Mouse (Mus musculus) midbrain, postnatal 0 days (tissue): ENCODE data around the gene Hunk. TPM values are rescaled to one million over a fixed set of nuclear protein-coding genes. Genes with fewer than 3 reads are reported as not detected.

Experiments
- ATAC-seq: fragments of 200-750 bp; cut with Nextera tagmentation; 2 replicates; pipeline ENCODE4 v1.8.0; 2017; ENCODE audit warnings: moderate number of reproducible peaks, mild to moderate bottlenecking, moderate TSS enrichment, moderate library complexity; ENCODE audit not compliant: low FRiP score
- DNase-seq: peaks from one replicate; pipeline ENCODE4 v3.0.0-alpha.2; 2015; ENCODE audit warnings: low spot score
- H3K27ac ChIP-seq: fragments of 300-500 bp; sonication (generic); 2 replicates; pipeline ENCODE4 v1.5.1; 2014; ENCODE audit warnings: low read depth, mild to moderate bottlenecking, low read length, mixed read lengths
- H3K27me3 ChIP-seq: fragments of 300-500 bp; sonication (generic); 2 replicates; pipeline ENCODE4 v1.6.1; 2014; ENCODE audit warnings: low read length, control low read depth, mixed read lengths; ENCODE audit not compliant: insufficient read depth
- H3K36me3 ChIP-seq: fragments of 300-500 bp; sonication (generic); 2 replicates; pipeline ENCODE4 v1.6.1; 2014; ENCODE audit warnings: low read length, control low read depth, mixed read lengths; ENCODE audit not compliant: insufficient read depth
- H3K4me1 ChIP-seq: fragments of 300-500 bp; sonication (generic); 2 replicates; pipeline ENCODE4 v1.6.1; 2014; ENCODE audit warnings: mild to moderate bottlenecking, control low read depth, antibody characterized with exemption, low read length, mixed read lengths; ENCODE audit not compliant: insufficient read depth
- H3K4me2 ChIP-seq: fragments of 300-500 bp; sonication (generic); 2 replicates; pipeline ENCODE4 v1.6.1; 2014; ENCODE audit warnings: low read depth, mild to moderate bottlenecking, low read length, mixed read lengths; ENCODE audit not compliant: poor library complexity, severe bottlenecking
- H3K4me3 ChIP-seq: fragments of 300-500 bp; sonication (generic); 2 replicates; pipeline ENCODE4 v1.5.1; 2014; ENCODE audit warnings: low read depth, mild to moderate bottlenecking, low read length, moderate library complexity
- H3K9ac ChIP-seq: fragments of 300-500 bp; sonication (generic); replicated peaks from 2 replicates; pipeline ENCODE4 v1.6.1; 2014; ENCODE audit warnings: mild to moderate bottlenecking, low read length, moderate library complexity, mixed read lengths; ENCODE audit not compliant: poor library complexity, severe bottlenecking
- H3K9me3 ChIP-seq: fragments of 300-500 bp; sonication (generic); 2 replicates; pipeline ENCODE4 v1.6.1; 2016; ENCODE audit warnings: low read length, control low read depth
- CTCF ChIP-seq: IDR thresholded peaks from 2 replicates; pipeline ENCODE4 v1.5.1; 2016; ENCODE audit warnings: antibody characterized with exemption, mild to moderate bottlenecking
- WGBS: fragments of 180-500 bp; shearing (Covaris S2); extraction: QIAGEN DNeasy Blood & Tissue Kit; methylation state at CpG from one replicate; pipeline ENCODE4 v1.1.7; 2014; 5-methylcytosine and 5-hydroxymethylcytosine counted together
- polyA plus RNA-seq: library from polyadenylated mRNA; unstranded; fragments of >200 nt; fragmentation: Nextera tagmentation; extraction: Ambion mirVana; gene quantifications from 2 replicates; pipeline ENCODE4 v1.2.1, GENCODE M21; 2015
- total RNA-seq: library from RNA; depleted of rRNA; stranded (reverse); fragments of >200 nt; gene quantifications from 2 replicates; pipeline ENCODE4 v1.2.3, GENCODE M21; 2014

Hunk gene
- total and polyA plus RNA-seq, 2 experiments from 2014 or later: 3.9 to 12.8 TPM

DNA sequence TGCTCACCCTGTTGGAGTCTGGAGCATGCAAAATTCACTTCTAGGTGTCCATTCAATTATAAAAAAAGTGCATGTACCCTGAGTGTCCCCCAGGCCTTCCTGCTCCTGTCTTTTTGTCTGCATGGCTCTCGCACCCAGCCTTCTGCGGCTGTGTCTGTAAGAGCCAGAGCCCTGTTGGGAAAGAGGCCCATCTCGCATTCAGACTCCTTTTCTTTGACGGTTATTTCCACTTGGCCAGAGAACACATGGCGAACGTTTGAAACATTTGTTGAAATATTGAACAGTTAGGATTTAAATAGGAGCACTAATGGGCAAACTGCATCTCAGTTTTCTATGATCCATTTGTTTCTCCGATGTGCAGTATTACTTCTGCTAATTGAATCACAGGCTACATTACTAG is 99.3 kb downstream of the Hunk start:
- DNase-seq (no peak), ATAC-seq (no peak)
- Histone ChIP-seq H3K9me3 (no peaks in the 10 kb centered on the region), H3K4me3 (no peak overlapping the region), H3K4me1 (no peaks in the 10 kb centered on the region), H3K27me3 (no peaks in the 10 kb centered on the region), H3K9ac (no peak overlapping the region), H3K27ac (no peak overlapping the region), H3K4me2 (no peak overlapping the region), H3K36me3 (peaks cover 21% of the 10 kb centered on the region)
- TF ChIP-seq CTCF: no peak
- WGBS: 87% methylated on average over 7 of the region's 7 CpGs

GRCm38 (mm10) chr16:90485599-90485998 is 99.8 kb downstream of the Hunk start:
- ATAC-seq: no peak
- no peaks in the 10 kb centered on the region for H3K4me1 ChIP-seq
- no peak overlapping the region for H3K27ac ChIP-seq
- no peak overlapping the region for H3K4me2 ChIP-seq
- TF ChIP-seq CTCF: no peak
- no peak for DNase-seq
- WGBS: 81% methylated on average over 4 of the region's 4 CpGs
- H3K9me3 ChIP-seq: no peaks in the 10 kb centered on the region
- no peak overlapping the region for H3K4me3 ChIP-seq
- no peak overlapping the region for H3K9ac ChIP-seq
- H3K27me3 ChIP-seq: no peaks in the 10 kb centered on the region
- peaks cover 20% of the 10 kb centered on the region for H3K36me3 ChIP-seq

DNA sequence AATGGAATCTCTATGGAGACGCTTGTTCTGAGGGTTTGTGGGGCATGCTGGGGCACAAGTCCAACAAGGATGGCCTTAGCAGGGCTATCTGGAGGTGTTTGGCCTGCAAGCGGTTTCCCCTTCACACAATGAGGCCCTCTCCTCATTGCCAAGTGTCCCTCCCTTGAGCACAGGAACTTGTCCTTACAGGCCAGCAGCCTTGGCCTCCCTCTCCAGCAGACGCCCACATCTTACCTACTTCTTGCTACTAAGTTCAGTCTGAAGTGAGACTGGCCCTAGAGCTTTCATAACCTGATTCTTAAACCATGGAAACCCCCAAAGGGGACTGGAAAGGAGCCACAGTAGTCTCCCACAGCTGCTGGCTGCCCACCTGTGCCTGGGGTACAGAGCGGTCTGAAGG is 104.3 kb downstream of the Hunk start:
- no peak overlapping the region for H3K27ac ChIP-seq
- 84% methylated on average over 4 of the region's 4 CpGs for WGBS
- no peak overlapping the region for H3K4me3 ChIP-seq
- no peaks in the 10 kb centered on the region for H3K9me3 ChIP-seq
- DNase-seq: no peak
- H3K27me3 ChIP-seq: no peaks in the 10 kb centered on the region
- peaks cover 20% of the 10 kb centered on the region for H3K36me3 ChIP-seq
- no peak overlapping the region for H3K4me2 ChIP-seq
- no peaks in the 10 kb centered on the region for H3K4me1 ChIP-seq
- no peak for ATAC-seq
- no peak overlapping the region for H3K9ac ChIP-seq
- TF ChIP-seq CTCF: no peak

DNA sequence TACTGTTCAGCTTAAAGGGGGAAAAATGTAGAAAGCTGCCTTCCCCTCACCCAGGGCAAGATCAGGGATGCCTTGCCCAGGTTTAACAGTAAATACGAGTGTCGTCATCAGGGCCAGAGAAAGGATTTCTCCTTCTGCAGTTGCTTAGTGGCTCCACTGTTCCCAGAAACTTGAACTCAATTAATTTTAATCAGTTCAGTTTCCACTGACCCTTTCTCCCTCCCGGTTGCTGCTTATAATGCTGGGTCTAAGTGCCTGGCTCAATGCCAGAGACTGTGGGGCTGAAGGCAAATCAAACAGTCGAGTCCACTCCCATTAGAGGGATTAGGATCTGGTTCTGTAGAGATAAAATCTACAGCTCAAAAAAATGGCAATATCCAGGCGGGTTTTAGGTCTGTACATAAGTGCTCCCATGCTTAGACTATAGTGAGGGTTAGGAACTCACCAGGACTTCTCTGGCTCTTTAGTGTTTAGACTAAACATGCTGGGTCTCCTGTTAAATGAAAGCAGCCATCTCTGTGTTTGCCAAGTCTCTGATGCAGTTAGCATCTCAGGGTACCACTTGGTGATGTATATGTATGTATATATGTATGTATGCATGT is 106.2 kb downstream of the Hunk start:
- Histone ChIP-seq H3K27ac (no peak overlapping the region), H3K36me3 (peaks cover 20% of the 10 kb centered on the region), H3K4me2 (no peak overlapping the region), H3K4me3 (no peak overlapping the region), H3K4me1 (no peaks in the 10 kb centered on the region), H3K9ac (no peak overlapping the region), H3K27me3 (no peaks in the 10 kb centered on the region), H3K9me3 (no peaks in the 10 kb centered on the region)
- ATAC-seq: no peak
- 34% methylated on average over 5 of the region's 5 CpGs for WGBS
- TF ChIP-seq CTCF: no peak
- peak; percentile 57 for DNase-seq

DNA sequence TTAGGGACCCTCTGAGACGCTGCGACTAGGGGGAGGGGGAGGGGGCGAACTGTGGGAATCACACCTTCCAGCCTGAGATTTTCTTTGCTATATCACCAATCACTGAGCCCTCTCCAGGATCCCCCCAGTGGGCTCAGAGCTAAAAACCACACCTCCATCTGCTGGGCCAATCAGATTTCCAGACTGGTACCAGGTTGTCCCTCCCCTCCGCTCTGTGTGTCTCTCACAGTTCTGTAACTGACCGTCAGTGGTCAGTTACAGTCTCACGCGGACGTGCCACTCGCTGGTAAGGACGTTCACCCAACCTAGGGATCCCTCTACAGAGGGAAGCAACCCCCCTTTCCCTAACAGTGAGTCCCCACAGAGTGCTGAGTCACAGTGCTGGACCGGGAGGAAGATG is 111.1 kb downstream of the Hunk start:
- Histone ChIP-seq H3K9me3 (no peaks in the 10 kb centered on the region), H3K27ac (no peak overlapping the region), H3K4me2 (no peak overlapping the region), H3K36me3 (peaks cover 11% of the 10 kb centered on the region), H3K27me3 (no peaks in the 10 kb centered on the region), H3K4me1 (no peaks in the 10 kb centered on the region), H3K4me3 (no peak overlapping the region), H3K9ac (no peak overlapping the region)
- DNase-seq (no peak), ATAC-seq (no peak)
- 43% methylated on average over 11 of the region's 11 CpGs for WGBS
- no peak for TF ChIP-seq CTCF

GRCm38 (mm10) chr16:90497749-90498464 is 112.1 kb downstream of the Hunk start:
- H3K4me1 ChIP-seq: no peaks in the 10 kb centered on the region

More at GRCm38 (mm10) chr16:90497749-90498464, 112.1 kb downstream of the Hunk start:
- Histone ChIP-seq H3K4me3 (no peak overlapping the region), H3K9me3 (no peaks in the 10 kb centered on the region), H3K9ac (no peak overlapping the region), H3K27ac (no peak overlapping the region), H3K36me3 (peaks cover 11% of the 10 kb centered on the region), H3K27me3 (no peaks in the 10 kb centered on the region), H3K4me2 (no peak overlapping the region)
- ATAC-seq: no peak
- WGBS: 85% methylated on average over 16 of the region's 16 CpGs
- DNase-seq: no peak
- no peak for TF ChIP-seq CTCF
